Mouse (Mus musculus) E14TG2a.4 (cell line): Measurements from ENCODE around the gene Ppl.

Experiments used
- CTCF ChIP-seq: conservative IDR thresholded peaks from 2 replicates; pipeline ENCODE4 v1.5.1; 2014; ENCODE audit warnings: low read length
- NANOG ChIP-seq: IDR thresholded peaks from 2 replicates; pipeline ENCODE4 v1.6.1; 2014; ENCODE audit warnings: borderline replicate concordance, low read length, mixed read lengths
- POU5F1 ChIP-seq: IDR thresholded peaks from 2 replicates; pipeline ENCODE4 v1.6.1; 2014; ENCODE audit warnings: low read length, borderline replicate concordance

DNA sequence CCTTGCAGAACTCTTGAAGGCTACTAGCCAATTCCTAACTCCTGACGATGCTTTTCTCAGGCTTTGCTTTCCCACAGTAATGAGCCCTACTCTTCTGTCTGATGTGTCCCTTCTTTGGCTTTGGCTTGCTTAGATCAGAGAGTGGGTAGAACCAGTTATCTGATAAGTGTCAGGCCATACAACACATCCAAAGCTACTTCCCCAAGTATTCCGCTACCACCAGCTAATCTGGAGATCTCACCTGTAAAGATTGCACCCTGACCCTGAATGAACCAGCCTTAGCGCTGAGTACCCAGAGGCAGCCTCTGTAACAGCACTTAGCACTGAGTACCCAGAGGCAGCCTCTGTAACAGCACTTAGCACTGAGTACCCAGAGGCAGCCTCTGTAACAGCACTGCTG lies 86.9 kb downstream of the Ppl start:
- TF ChIP-seq CTCF (no peak), POU5F1 (no peak), NANOG (no peak)
